Mouse (Mus musculus) urinary bladder, postnatal 4 days (tissue): ENCODE measurements around the gene Igsf6.
A peak's percentile ranks its signal among the peaks of the same experiment; 100 is the strongest.
"Not testable (repeated sequence)": the region's sequence is repeated elsewhere in the genome, so short reads cannot be mapped to it uniquely, and the experiment has no call there.

ENCODE experiments used
- DNase-seq, 2 experiments: peaks; one replicate each; pipeline ENCODE4 v3.0.0; 2021 to 2022; ENCODE audit warnings: low spot score in 2 of 2

The Igsf6 gene

GRCm38 (mm10) chr7:121059477-121060218 is 14.7 kb downstream of the Igsf6 start:
- DNase-seq: no peak

- DNase-seq: no peak
Observed at GRCm38 (mm10) chr7:121053071-121053470, 21.3 kb downstream of the Igsf6 start.

GRCm38 (mm10) chr7:121047624-121048023 is 26.7 kb downstream of the Igsf6 start:
- no peak for DNase-seq

- no peak for DNase-seq
Observed at GRCm38 (mm10) chr7:121045671-121046453, 28.5 kb downstream of the Igsf6 start.

- no peak for DNase-seq
Observed at GRCm38 (mm10) chr7:121044251-121044650, 30.1 kb downstream of the Igsf6 start.

GRCm38 (mm10) chr7:121043510-121043909 is 30.9 kb downstream of the Igsf6 start:
- no peak for DNase-seq

GRCm38 (mm10) chr7:121043004-121043403 is 31.4 kb downstream of the Igsf6 start:
- DNase-seq: no peak

GRCm38 (mm10) chr7:121041989-121042388 is 32.4 kb downstream of the Igsf6 start:
- DNase-seq: no peak

- DNase-seq: no peak
Observed at GRCm38 (mm10) chr7:121040595-121040994, 33.8 kb downstream of the Igsf6 start.

- peak in 1 of 2 experiments; percentile 32 for DNase-seq
Observed at GRCm38 (mm10) chr7:121035161-121035721, 39.1 kb downstream of the Igsf6 start.

- DNase-seq: peak in 1 of 2 experiments; percentile 67
Observed at GRCm38 (mm10) chr7:121034701-121035141, 39.7 kb downstream of the Igsf6 start.

- DNase-seq: peak; percentile 93 to 96
Observed at GRCm38 (mm10) chr7:121033856-121034652, 40.3 kb downstream of the Igsf6 start, which contains the start of gene Mettl9. Gene Mettl9 (plus strand): TSS chr7:121034445.

- DNase-seq: not testable (repeated sequence)
Observed at GRCm38 (mm10) chr7:121029947-121030346, 44.4 kb downstream of the Igsf6 start.

- DNase-seq: no peak
Observed at GRCm38 (mm10) chr7:121026300-121026699, 48.1 kb downstream of the Igsf6 start.

GRCm38 (mm10) chr7:121025221-121026008 is 49.0 kb downstream of the Igsf6 start:
- no peak for DNase-seq

GRCm38 (mm10) chr7:121020277-121020676 is 54.1 kb downstream of the Igsf6 start:
- DNase-seq: no peak

GRCm38 (mm10) chr7:121018778-121019177 is 55.6 kb downstream of the Igsf6 start:
- DNase-seq: no peak

- no peak for DNase-seq
Observed at GRCm38 (mm10) chr7:121014486-121014885, 59.9 kb downstream of the Igsf6 start.
